Mouse (Mus musculus): ENCODE measurements around the gene Amd1. TPM values are rescaled to one million over a fixed set of nuclear protein-coding genes. Genes with fewer than 3 reads are reported as not detected.

Amd1 gene
- polyA plus RNA-seq, 1 experiment: 5.3 TPM

GRCm38 (mm10) chr10:40256716-40257115 lies 45.3 kb downstream of the Amd1 start:
- TF ChIP-seq POLR2A (IDR thresholded peaks at IDR 0.05; ENCODE audit: low read depth, low read length): no peak; the same call in 1 of the 2 replicates
- no peak for TF ChIP-seq CTCF (IDR thresholded peaks at IDR 0.05; ENCODE audit: extremely low read depth, insufficient read depth, insufficient read length, insufficient replicate concordance)
- peaks cover 7% of the 10 kb centered on the region for H3K36me3 ChIP-seq (ENCODE audit: control insufficient read depth, insufficient read depth, low read length)
- under 1% methylated on average over 5 of the region's 5 CpGs for WGBS
- no peak overlapping the region for H3K27ac ChIP-seq (ENCODE audit: insufficient read depth, low read length)
- H3K4me1 ChIP-seq (ENCODE audit: control insufficient read depth, insufficient read depth, insufficient read length): no peaks in the 10 kb centered on the region
- H3K4me3 ChIP-seq (ENCODE audit: extremely low read depth, insufficient read depth, insufficient read length): peak overlapping the region; percentile 48
- DNase-seq (ENCODE audit: low read depth in 1 of 2, low spot score in 2 of 2): peak in 1 of 2 experiments; percentile 32
- H3K27me3 ChIP-seq (ENCODE audit: control insufficient read depth, insufficient read depth, low read length): no peaks in the 10 kb centered on the region

GRCm38 (mm10) chr10:40250969-40251368 lies 51.0 kb downstream of the Amd1 start:
- no peak for TF ChIP-seq CTCF (IDR thresholded peaks at IDR 0.05; ENCODE audit: extremely low read depth, insufficient read depth, insufficient read length, insufficient replicate concordance)
- TF ChIP-seq POLR2A (IDR thresholded peaks at IDR 0.05; ENCODE audit: low read depth, low read length): no peak
- Histone ChIP-seq H3K36me3 (ENCODE audit: control insufficient read depth, insufficient read depth, low read length) (peaks cover 21% of the 10 kb centered on the region), H3K27ac (ENCODE audit: insufficient read depth, low read length) (no peak overlapping the region), H3K27me3 (ENCODE audit: control insufficient read depth, insufficient read depth, low read length) (no peaks in the 10 kb centered on the region), H3K4me1 (ENCODE audit: control insufficient read depth, insufficient read depth, insufficient read length) (no peaks in the 10 kb centered on the region; the same call in 1 of the 2 replicates), H3K4me3 (ENCODE audit: extremely low read depth, insufficient read depth, insufficient read length) (no peak overlapping the region)
- DNase-seq (ENCODE audit: low read depth in 1 of 2, low spot score in 2 of 2): no peak
- 78% methylated on average over 6 of the region's 6 CpGs for WGBS

GRCm38 (mm10) chr10:40249625-40250024 lies 52.4 kb downstream of the Amd1 start:
- TF ChIP-seq POLR2A (IDR thresholded peaks at IDR 0.05; ENCODE audit: low read depth, low read length) (no peak), CTCF (IDR thresholded peaks at IDR 0.05; ENCODE audit: extremely low read depth, insufficient read depth, insufficient read length, insufficient replicate concordance) (no peak)
- H3K4me3 ChIP-seq (ENCODE audit: extremely low read depth, insufficient read depth, insufficient read length): no peak overlapping the region
- H3K27me3 ChIP-seq (ENCODE audit: control insufficient read depth, insufficient read depth, low read length): no peaks in the 10 kb centered on the region
- WGBS: 90% methylated on average over 9 of the region's 9 CpGs
- DNase-seq (ENCODE audit: low read depth in 1 of 2, low spot score in 2 of 2): no peak
- H3K27ac ChIP-seq (ENCODE audit: insufficient read depth, low read length): no peak overlapping the region
- H3K36me3 ChIP-seq (ENCODE audit: control insufficient read depth, insufficient read depth, low read length): peaks cover 21% of the 10 kb centered on the region
- no peaks in the 10 kb centered on the region; the same call in 1 of the 2 replicates for H3K4me1 ChIP-seq (ENCODE audit: control insufficient read depth, insufficient read depth, insufficient read length)

DNA sequence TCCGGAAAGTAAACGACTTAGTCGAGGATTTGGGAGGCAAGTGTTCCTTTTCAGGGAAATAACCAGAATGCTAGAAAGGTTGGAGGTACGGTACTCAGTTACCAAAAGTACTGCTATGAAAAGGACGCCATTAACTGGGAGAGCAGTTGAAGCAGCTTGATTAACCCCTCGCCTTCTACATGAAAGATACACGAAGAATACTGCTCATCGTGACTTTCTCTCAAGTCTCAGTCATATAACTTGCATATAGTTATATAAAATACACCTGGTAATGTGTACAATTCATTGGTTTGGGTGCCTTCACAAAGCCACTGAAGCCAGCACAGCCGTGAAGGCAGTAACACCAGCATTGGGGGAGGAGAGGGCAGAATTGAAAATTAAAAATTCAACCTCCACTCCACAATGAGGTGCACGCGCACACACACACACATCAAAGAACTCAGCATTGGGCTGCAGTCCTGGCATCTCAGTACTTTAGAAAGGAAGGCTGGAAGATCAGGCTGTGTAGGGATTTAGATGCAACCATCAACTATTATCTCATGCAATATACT lies 54.7 kb downstream of the Amd1 start:
- Histone ChIP-seq H3K27ac (ENCODE audit: insufficient read depth, low read length) (peak overlapping the region; percentile 77), H3K4me3 (ENCODE audit: extremely low read depth, insufficient read depth, insufficient read length) (peak overlapping the region; percentile 99), H3K4me1 (ENCODE audit: control insufficient read depth, insufficient read depth, insufficient read length) (no peaks in the 10 kb centered on the region; the same call in 1 of the 2 replicates), H3K36me3 (ENCODE audit: control insufficient read depth, insufficient read depth, low read length) (peaks cover 22% of the 10 kb centered on the region), H3K27me3 (ENCODE audit: control insufficient read depth, insufficient read depth, low read length) (no peaks in the 10 kb centered on the region)
- WGBS: 29% methylated on average over 11 of the region's 11 CpGs
- TF ChIP-seq CTCF (IDR thresholded peaks at IDR 0.05; ENCODE audit: extremely low read depth, insufficient read depth, insufficient read length, insufficient replicate concordance) (no peak), POLR2A (IDR thresholded peaks at IDR 0.05; ENCODE audit: low read depth, low read length) (no peak)
- no peak for DNase-seq (ENCODE audit: low read depth in 1 of 2, low spot score in 2 of 2)

GRCm38 (mm10) chr10:40246374-40247165 lies 55.4 kb downstream of the Amd1 start, which contains the start of gene Rpf2:
Rpf2 (minus strand) TSS chr10:40247036.
- peak; percentile 75 for DNase-seq (ENCODE audit: low read depth in 1 of 2, low spot score in 2 of 2)
- no peaks in the 10 kb centered on the region for H3K27me3 ChIP-seq (ENCODE audit: control insufficient read depth, insufficient read depth, low read length)
- H3K36me3 ChIP-seq (ENCODE audit: control insufficient read depth, insufficient read depth, low read length): peaks cover 22% of the 10 kb centered on the region
- H3K4me1 ChIP-seq (ENCODE audit: control insufficient read depth, insufficient read depth, insufficient read length): no peaks in the 10 kb centered on the region; the same call in 1 of the 2 replicates
- peak; percentile 13; the same call in 1 of the 2 replicates for TF ChIP-seq POLR2A (IDR thresholded peaks at IDR 0.05; ENCODE audit: low read depth, low read length)
- no peak for TF ChIP-seq CTCF (IDR thresholded peaks at IDR 0.05; ENCODE audit: extremely low read depth, insufficient read depth, insufficient read length, insufficient replicate concordance)
- H3K4me3 ChIP-seq (ENCODE audit: extremely low read depth, insufficient read depth, insufficient read length): peak within 1 kb of the TSS; percentile 99
- H3K27ac ChIP-seq (ENCODE audit: insufficient read depth, low read length): peak within 1 kb of the TSS; percentile 77
- under 1% methylated on average over 54 of the region's 54 CpGs for WGBS

DNA sequence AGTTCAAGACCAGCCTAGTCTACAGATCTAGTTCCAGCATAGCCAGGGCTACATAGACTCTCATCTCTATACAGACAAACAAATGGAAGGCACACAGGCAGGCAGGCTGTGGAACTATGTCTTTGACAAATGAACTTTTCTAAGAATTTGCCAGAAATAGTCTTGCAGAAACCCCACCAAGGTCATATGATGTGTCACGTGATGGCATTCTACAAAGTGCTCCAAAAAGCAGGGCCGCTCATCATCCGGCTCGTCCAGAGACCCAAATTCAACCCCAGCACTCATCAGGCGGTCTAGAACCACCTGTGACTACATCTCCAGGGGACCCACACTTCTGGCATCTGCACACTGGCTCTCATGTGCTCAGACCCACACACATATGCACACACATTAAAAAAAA lies 64.2 kb downstream of the Amd1 start:
- DNase-seq (ENCODE audit: low read depth in 1 of 2, low spot score in 2 of 2): no peak
- TF ChIP-seq POLR2A (IDR thresholded peaks at IDR 0.05; ENCODE audit: low read depth, low read length) (no peak), CTCF (IDR thresholded peaks at IDR 0.05; ENCODE audit: extremely low read depth, insufficient read depth, insufficient read length, insufficient replicate concordance) (no peak)
- WGBS: 94% methylated on average over 5 of the region's 5 CpGs
- Histone ChIP-seq H3K27me3 (ENCODE audit: control insufficient read depth, insufficient read depth, low read length) (no peaks in the 10 kb centered on the region), H3K27ac (ENCODE audit: insufficient read depth, low read length) (no peak overlapping the region), H3K4me1 (ENCODE audit: control insufficient read depth, insufficient read depth, insufficient read length) (no peaks in the 10 kb centered on the region), H3K36me3 (ENCODE audit: control insufficient read depth, insufficient read depth, low read length) (peaks cover 32% of the 10 kb centered on the region), H3K4me3 (ENCODE audit: extremely low read depth, insufficient read depth, insufficient read length) (no peak overlapping the region)

Other genes starting within 250 kb of the Amd1 start
- gene Slc16a10, start 159.9 kb downstream of the Amd1 start, polyA plus RNA-seq (2012; rRNA removed): 27.8 and 36.9 TPM in 2 replicates
- 1.0 and 1.2 TPM in 2 replicates for gene Rpf2, start 55.1 kb downstream of the Amd1 start, polyA plus RNA-seq (2012; rRNA removed)
- gene Gtf3c6, start 44.1 kb downstream of the Amd1 start, polyA plus RNA-seq (2012; rRNA removed): 2.9 and 3.4 TPM in 2 replicates
- gene Cdk19, start 37.4 kb upstream of the Amd1 start, polyA plus RNA-seq (2012; rRNA removed): 10.7 and 12.6 TPM in 2 replicates

Data from spleen, adult 2 months (tissue).